Mouse (Mus musculus): ENCODE results near the gene Naaa. TPM values are rescaled to one million over a fixed set of nuclear protein-coding genes. Genes with fewer than 3 reads are reported as not detected.
A peak's percentile ranks its signal among the peaks of the same experiment; 100 is the strongest.

Naaa gene
- total RNA-seq (2021), result 10 to 100 TPM; 15.6 to 22.2 TPM

- intact Hi-C loops (cut with DNase I), result no loop called here
- DNase-seq (ENCODE audit: extremely low spot score in 1 of 2, low spot score in 2 of 2), result peak; percentile 64 to 89
These were observed at the start of gene Naaa for GRCm38 (mm10) chr5:92277437-92278394. Gene Naaa, minus strand, starts transcription at chr5:92278170.

- no peak for DNase-seq (ENCODE audit: extremely low spot score in 1 of 2, low spot score in 2 of 2)
- intact Hi-C loops (cut with DNase I), result no loop called here
These were observed 49.4 kb upstream of the Naaa start for GRCm38 (mm10) chr5:92327367-92327766.

- DNase-seq (ENCODE audit: extremely low spot score in 1 of 2, low spot score in 2 of 2), result no peak
- intact Hi-C loops (cut with DNase I), result no loop called here
These were observed 45.3 kb upstream of the Naaa start for GRCm38 (mm10) chr5:92323264-92323663.

DNA sequence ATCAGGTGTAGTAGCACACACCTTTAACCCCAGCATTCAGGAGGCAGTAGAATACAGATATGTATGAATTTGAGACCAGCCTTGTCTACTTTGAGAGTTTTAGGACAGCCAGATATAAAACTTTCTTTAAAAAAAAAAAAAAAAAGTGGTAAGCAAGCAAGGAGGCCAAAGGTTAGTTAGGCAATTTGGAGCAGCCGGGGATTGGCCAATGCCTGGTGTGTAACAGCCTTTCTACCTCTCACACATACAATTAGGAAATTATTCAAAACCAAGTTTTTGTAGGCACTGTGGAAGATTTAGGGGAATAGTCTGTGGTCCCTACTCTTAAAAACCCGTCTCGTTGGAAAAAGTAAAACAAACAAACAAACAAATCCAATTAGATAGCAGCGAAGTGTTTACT is 44.6 kb upstream of the Naaa start:
- DNase-seq (ENCODE audit: extremely low spot score in 1 of 2, low spot score in 2 of 2), result no peak
- intact Hi-C loops (cut with DNase I), result no loop called here

GRCm38 (mm10) chr5:92321631-92322400 is 43.8 kb upstream of the Naaa start:
- intact Hi-C loops (cut with DNase I), result no loop called here
- DNase-seq (ENCODE audit: extremely low spot score in 1 of 2, low spot score in 2 of 2), result no peak

DNA sequence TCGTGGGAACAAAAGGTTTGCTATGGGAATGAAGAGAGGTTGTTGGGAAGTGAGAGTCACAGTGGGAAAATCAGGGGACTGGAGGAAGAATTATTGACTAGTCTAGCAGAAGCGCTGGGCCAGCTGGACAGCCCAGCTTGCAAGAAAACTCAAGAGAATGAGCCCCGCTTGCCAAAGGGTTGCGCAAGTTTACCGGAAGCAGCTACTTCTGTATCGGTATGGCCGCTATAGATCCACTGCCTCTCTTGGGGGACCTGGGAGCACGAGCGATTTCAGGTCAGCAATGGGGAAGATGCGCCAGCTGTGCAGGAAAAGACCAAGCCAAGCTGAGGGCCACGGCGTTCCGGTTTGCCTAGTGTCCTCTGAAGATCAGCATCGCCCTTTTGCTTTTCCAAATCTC is 40.6 kb upstream of the Naaa start:
- intact Hi-C loops (cut with DNase I), result no loop called here

GRCm38 (mm10) chr5:92318119-92318518 is 40.1 kb upstream of the Naaa start:
- DNase-seq (ENCODE audit: extremely low spot score in 1 of 2, low spot score in 2 of 2), result no peak
- intact Hi-C loops (cut with DNase I), result no loop called here

More for the DNA sequence above, 40.6 kb upstream of the Naaa start:
- no peak for DNase-seq (ENCODE audit: extremely low spot score in 1 of 2, low spot score in 2 of 2)

DNA sequence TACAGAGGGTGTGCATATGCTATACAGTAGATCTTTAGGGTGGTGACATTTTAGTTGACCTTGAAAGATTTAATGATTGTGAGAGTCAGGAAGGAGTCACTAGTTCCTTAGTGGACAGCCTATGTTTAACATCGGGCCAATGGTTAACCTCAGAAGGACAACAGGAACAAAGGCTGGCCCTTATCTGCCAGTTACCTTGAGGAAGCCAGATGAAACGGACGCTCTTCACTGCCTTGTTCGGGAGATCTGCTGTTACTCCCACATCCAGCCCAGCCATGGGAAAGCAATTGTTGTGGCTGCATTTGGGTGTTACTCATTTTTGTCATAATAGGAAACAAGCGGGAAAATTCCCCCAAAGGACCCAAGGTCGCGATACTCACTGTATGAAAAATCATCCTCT is 35.8 kb upstream of the Naaa start:
- no peak for DNase-seq (ENCODE audit: extremely low spot score in 1 of 2, low spot score in 2 of 2)
- intact Hi-C loops (cut with DNase I), result no loop called here

DNA sequence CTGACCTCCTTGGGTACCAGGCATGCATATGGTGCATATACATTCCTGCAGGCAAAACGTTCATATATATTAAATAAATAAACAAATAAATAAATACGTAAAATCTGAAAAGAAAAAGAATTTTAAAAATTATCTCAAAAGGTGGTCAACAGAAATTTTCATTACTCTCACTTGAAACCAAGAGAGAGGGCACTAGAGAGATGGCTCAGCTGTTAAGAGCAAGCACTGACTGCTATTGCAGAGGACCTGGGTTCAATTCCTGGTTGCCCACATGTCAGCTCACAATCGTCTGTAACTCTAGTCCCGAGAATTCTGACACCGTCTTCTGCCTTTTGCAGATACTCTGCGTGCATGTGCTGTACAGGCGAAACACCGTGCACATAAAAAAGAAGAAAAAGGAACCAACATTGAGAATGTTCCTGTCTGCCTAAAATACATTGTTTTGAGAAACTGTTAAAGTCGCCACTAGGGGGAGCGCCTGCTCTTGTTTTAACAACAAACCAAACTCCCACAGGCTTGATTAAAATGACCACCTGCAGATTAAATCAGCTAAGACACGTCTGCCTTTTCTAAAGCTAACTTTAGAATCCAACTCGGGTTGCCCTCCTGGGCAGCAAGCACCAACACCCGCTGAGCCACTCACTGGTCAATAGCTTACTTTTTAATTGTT is 34.2 kb upstream of the Naaa start:
- DNase-seq (ENCODE audit: extremely low spot score in 1 of 2, low spot score in 2 of 2), result peak; percentile 89
- intact Hi-C loops (cut with DNase I), result loop anchor here (1.0 kb wide), 1 partner anchor 69 kb away; no protein-coding TSS in a partner anchor

- DNase-seq (ENCODE audit: extremely low spot score in 1 of 2, low spot score in 2 of 2), result peak; percentile 96
- intact Hi-C loops (cut with DNase I), result loop anchor here (10.0 kb wide), 1 partner anchor 255 kb away; no protein-coding TSS in a partner anchor
These were observed 31.9 kb upstream of the Naaa start, which contains the start of gene Sdad1 for GRCm38 (mm10) chr5:92309681-92310511. Gene Sdad1, minus strand, starts transcription at chr5:92310479.

DNA sequence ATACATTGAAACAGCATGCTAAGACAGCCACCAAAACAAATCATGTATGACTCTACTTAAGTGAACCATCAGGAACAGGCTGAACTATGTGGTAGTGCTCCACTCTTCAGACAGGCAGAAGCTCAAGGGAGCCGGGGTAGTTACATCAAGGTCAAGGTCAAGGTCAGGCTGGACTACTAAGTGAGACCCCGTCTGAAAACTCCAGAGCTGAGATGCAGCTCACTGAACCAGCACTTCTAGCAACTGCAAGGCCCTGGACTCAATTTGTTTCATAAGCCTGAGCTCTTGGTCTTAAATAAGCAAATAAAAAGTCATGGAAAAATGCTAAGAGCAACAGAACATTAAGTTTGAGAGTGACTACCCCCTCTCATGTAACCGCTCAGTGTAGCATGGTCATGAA is 26.3 kb upstream of the Naaa start:
- intact Hi-C loops (cut with DNase I), result loop anchor here (10.0 kb wide), 1 partner anchor 249 kb away; no protein-coding TSS in a partner anchor
- DNase-seq (ENCODE audit: extremely low spot score in 1 of 2, low spot score in 2 of 2), result no peak

GRCm38 (mm10) chr5:92302149-92302840 is 24.3 kb upstream of the Naaa start:
- intact Hi-C loops (cut with DNase I), result loop anchor here (10.0 kb wide), 1 partner anchor 247 kb away; no protein-coding TSS in a partner anchor

DNA sequence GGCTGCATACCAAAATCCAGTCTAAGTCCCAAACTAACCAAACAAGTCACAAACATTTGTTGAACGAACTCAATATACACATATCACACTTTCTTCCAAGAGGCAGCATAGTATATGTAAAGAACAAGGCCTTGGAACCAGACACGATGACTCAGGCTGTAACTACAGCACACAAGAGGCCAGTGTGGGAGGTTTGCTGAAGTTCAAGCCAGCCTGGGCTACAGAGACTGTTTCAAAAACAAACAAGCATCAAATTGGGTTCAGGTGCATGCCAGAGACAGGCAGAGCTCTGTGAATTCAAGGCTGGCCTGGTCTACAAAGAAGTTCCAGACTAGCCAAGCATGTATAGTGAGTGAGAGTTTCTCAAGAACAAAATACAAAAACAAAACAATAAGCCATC is 16.6 kb upstream of the Naaa start:
- intact Hi-C loops (cut with DNase I), result loop anchor here (5.0 kb wide), 1 partner anchor 92 kb away; no protein-coding TSS in a partner anchor
- no peak for DNase-seq (ENCODE audit: extremely low spot score in 1 of 2, low spot score in 2 of 2)

More at GRCm38 (mm10) chr5:92302149-92302840, 24.3 kb upstream of the Naaa start:
- no peak for DNase-seq (ENCODE audit: extremely low spot score in 1 of 2, low spot score in 2 of 2)

DNA sequence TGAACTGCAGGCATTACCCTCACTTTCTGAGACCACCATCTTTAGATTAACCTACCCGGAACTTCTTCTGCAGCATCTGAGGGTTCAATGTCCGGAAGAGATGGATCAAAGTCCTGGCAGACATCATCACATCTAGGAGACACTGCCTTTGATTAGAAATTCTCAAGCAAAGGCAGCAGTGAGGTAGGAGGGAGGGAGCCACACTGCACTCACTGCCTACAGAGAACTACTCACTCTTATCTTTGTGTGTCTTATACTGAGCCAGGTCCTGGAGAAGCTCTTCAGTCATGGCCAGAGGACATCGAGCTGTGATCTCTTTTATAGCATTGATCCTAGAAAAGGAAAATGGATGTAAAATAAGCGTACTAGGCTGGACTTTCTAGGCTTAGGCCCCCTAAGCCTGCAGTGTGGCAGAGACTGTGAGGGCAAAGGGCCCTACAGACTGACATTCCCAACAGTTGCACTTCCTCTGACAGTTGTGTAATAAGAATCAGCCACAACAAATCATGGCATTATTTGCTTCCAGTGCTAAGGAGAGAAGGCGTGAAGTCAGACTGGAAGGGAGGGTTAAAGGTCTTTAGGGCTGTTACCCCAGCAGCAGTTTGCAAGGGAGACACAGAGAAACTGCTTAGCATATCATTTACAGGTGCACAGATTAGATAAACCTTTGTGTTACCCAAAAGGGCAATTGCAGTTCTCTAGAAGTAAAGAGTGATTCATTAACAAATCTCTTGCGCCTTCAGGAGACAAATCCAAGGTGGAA is 13.9 kb upstream of the Naaa start:
- intact Hi-C loops (cut with DNase I), result loop anchor here (5.0 kb wide), 1 partner anchor 90 kb away; no protein-coding TSS in a partner anchor
- DNase-seq (ENCODE audit: extremely low spot score in 1 of 2, low spot score in 2 of 2), result no peak

- intact Hi-C loops (cut with DNase I), result no loop called here
- DNase-seq (ENCODE audit: extremely low spot score in 1 of 2, low spot score in 2 of 2), result no peak
These were observed 9.9 kb upstream of the Naaa start for GRCm38 (mm10) chr5:92287840-92288239.

DNA sequence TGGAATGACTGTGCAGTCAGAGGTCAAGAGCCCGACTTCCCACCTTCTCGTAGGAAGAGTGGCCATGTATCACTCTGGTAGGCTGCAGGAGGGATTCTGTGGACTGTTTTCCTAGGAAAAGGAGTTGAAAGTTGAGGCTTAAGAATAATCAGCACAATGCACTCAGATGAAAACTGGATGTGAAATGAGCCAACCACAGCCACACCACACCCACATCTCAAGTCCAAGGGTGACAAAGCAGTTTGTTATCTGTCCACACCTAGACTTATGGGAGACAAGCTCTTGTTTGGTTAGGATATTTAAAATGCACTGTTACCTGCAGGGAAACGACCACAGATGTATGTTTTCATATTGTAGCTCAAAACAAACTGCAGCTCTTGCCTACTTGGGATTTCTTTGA is 5.1 kb upstream of the Naaa start:
- intact Hi-C loops (cut with DNase I), result no loop called here
- DNase-seq (ENCODE audit: extremely low spot score in 1 of 2, low spot score in 2 of 2), result no peak

GRCm38 (mm10) chr5:92282571-92282970 is 4.6 kb upstream of the Naaa start:
- intact Hi-C loops (cut with DNase I), result no loop called here
- DNase-seq (ENCODE audit: extremely low spot score in 1 of 2, low spot score in 2 of 2), result no peak
